Mouse (Mus musculus): Measurements from ENCODE around the gene Cacnb4.

DNA sequence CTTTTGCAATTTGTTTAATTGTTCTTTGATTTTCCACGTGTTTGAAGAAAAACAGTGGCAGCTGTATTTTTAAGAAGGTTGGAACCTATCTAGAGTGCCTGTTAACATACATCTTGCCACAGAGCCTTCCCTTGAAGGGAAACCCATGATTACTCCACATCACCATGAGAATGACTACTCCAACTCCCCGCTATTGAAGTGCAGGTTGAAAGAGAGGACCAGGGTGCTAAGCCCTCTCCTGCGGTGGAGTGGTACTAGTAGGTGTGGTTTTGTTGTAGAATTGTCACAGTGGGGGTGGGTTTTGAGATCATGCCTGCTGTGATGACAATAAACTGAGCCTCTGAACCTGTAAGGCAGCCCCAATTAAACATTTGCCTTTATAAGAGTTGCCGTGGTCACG, 23.7 kb upstream of the Cacnb4 start:
- TF ChIP-seq POLR2A (IDR thresholded peaks at IDR 0.05; ENCODE audit: low read depth, low read length) (no peak), CTCF (IDR thresholded peaks at IDR 0.05; ENCODE audit: extremely low read depth, insufficient read depth, insufficient read length, insufficient replicate concordance) (no peak)
